Mouse (Mus musculus) CH12.LX (cell line): ENCODE data around the gene Hoxa13.

Source experiments
- CHD2 ChIP-seq: IDR thresholded peaks from 2 replicates; pipeline ENCODE4 v1.6.1; 2011; ENCODE audit warnings: low read length, improper control_type of control experiment
- CTCF ChIP-seq, 2 experiments: IDR thresholded peaks in 1 of 2; conservative IDR thresholded peaks in 1 of 2; 2 replicates each; pipeline ENCODE4 v1.5.1; 2011 to 2012; ENCODE audit warnings: low read depth in 2 of 2, low read length in 2 of 2, improper control_type of control experiment in 1 of 2, inconsistent platforms in 1 of 2, mild to moderate bottlenecking in 1 of 2, moderate library complexity in 1 of 2
- EP300 ChIP-seq: IDR thresholded peaks from 2 replicates; pipeline ENCODE4 v1.6.1; 2011; ENCODE audit warnings: low read length, improper control_type of control experiment
- ETS1 ChIP-seq: conservative IDR thresholded peaks from 2 replicates; pipeline ENCODE4 v1.6.1; 2012; ENCODE audit warnings: low read depth, mild to moderate bottlenecking, inconsistent platforms, low read length, improper control_type of control experiment, moderate library complexity
- HCFC1 ChIP-seq: IDR thresholded peaks from 2 replicates; pipeline ENCODE4 v1.6.1; 2012; ENCODE audit warnings: low read depth, mild to moderate bottlenecking, inconsistent platforms, low read length, improper control_type of control experiment
- MYC ChIP-seq: IDR thresholded peaks from 2 replicates; pipeline ENCODE4 v1.6.1; 2011; ENCODE audit warnings: low read depth, mild to moderate bottlenecking, improper control_type of control experiment, low read length
- POLR2A ChIP-seq: IDR thresholded peaks from 2 replicates; pipeline ENCODE4 v1.6.1; 2011; ENCODE audit warnings: low read depth, mild to moderate bottlenecking, improper control_type of control experiment, low read length

GRCm38 (mm10) chr6:52303426-52303825, 42.7 kb upstream of the Hoxa13 start:
- no peak for TF ChIP-seq CTCF (conservative IDR thresholded peaks at IDR 0.05 in 1 of 2, IDR thresholded peaks at IDR 0.05 in 1 of 2; ENCODE audit: low read depth in 2 of 2, low read length in 2 of 2)
- TF ChIP-seq POLR2A: no peak
- TF ChIP-seq ETS1: no peak
- no peak for TF ChIP-seq MYC
- TF ChIP-seq HCFC1: no peak
- no peak for TF ChIP-seq CHD2
- no peak for TF ChIP-seq EP300
